Mouse (Mus musculus) stomach, embryonic 14.5 days (tissue): Measurements from ENCODE around the gene Smim22. TPM values are rescaled to one million over a fixed set of nuclear protein-coding genes. Genes with fewer than 3 reads are reported as not detected.

ENCODE experiments used
- ATAC-seq: fragments of 200-750 bp; cut with Nextera tagmentation; 2 replicates; pipeline ENCODE4 v1.8.0; 2017; ENCODE audit warnings: low read depth, moderate TSS enrichment; ENCODE audit not compliant: insufficient number of reproducible peaks, insufficient read depth, low FRiP score
- H3K27ac ChIP-seq: fragments of 300-500 bp; sonication (generic); 2 replicates; pipeline ENCODE4 v1.5.1; 2014; ENCODE audit warnings: mild to moderate bottlenecking, low read length, moderate library complexity, mixed read lengths
- H3K27me3 ChIP-seq: fragments of 300-500 bp; sonication (generic); 2 replicates; pipeline ENCODE4 v1.6.1; 2014; ENCODE audit warnings: low read length, control low read depth, mixed read lengths; ENCODE audit not compliant: control insufficient read depth, insufficient read depth
- H3K36me3 ChIP-seq: fragments of 300-500 bp; sonication (generic); 2 replicates; pipeline ENCODE4 v1.6.1; 2014; ENCODE audit warnings: mild to moderate bottlenecking, control low read depth, low read length, moderate library complexity, mixed read lengths; ENCODE audit not compliant: control insufficient read depth, insufficient read depth
- H3K4me1 ChIP-seq: fragments of 300-500 bp; sonication (generic); 2 replicates; pipeline ENCODE4 v1.6.1; 2014; ENCODE audit warnings: low read length, control low read depth, mixed read lengths; ENCODE audit not compliant: control insufficient read depth, insufficient read depth
- H3K4me2 ChIP-seq: fragments of 300-500 bp; sonication (generic); replicated peaks from 2 replicates; pipeline ENCODE4 v1.6.1; 2014; ENCODE audit warnings: low read depth, low read length, control low read depth
- H3K4me3 ChIP-seq: fragments of 300-500 bp; sonication (generic); 2 replicates; pipeline ENCODE4 v1.5.1; 2014; ENCODE audit warnings: low read depth, low read length, control low read depth
- H3K9ac ChIP-seq: fragments of 300-500 bp; sonication (generic); replicated peaks from 2 replicates; pipeline ENCODE4 v1.6.1; 2014; ENCODE audit warnings: low read depth, mild to moderate bottlenecking, control low read depth, low read length, moderate library complexity, mixed read lengths
- H3K9me3 ChIP-seq: fragments of 300-500 bp; sonication (generic); 2 replicates; pipeline ENCODE4 v1.6.1; 2016; ENCODE audit warnings: low read depth, low read length, control low read depth; ENCODE audit not compliant: control insufficient read depth
- WGBS: fragments of 180-500 bp; shearing (Covaris S2); extraction: QIAGEN DNeasy Blood & Tissue Kit; methylation state at CpG from one replicate; pipeline ENCODE4 v1.1.7; 2014; 5-methylcytosine and 5-hydroxymethylcytosine counted together
- polyA plus RNA-seq: library from polyadenylated mRNA; unstranded; fragments of >200 nt; fragmentation: Nextera tagmentation; extraction: Ambion mirVana; gene quantifications from 2 replicates; pipeline ENCODE4 v1.2.1, GENCODE M21; 2014

Smim22 gene
- polyA plus RNA-seq, 1 experiment from 2014 or later = 38.6 TPM

GRCm38 (mm10) chr16:4969055-4969843, 37.8 kb upstream of the Smim22 start:
- Histone ChIP-seq H3K4me3 (no peak overlapping the region), H3K4me2 (no peak overlapping the region), H3K9me3 (no peaks in the 10 kb centered on the region), H3K27me3 (no peaks in the 10 kb centered on the region), H3K9ac (no peak overlapping the region), H3K36me3 (no peaks in the 10 kb centered on the region), H3K4me1 (0 out of 2 replicates have a peak, but pooled peaks cover 3% of the 10 kb centered on the region), H3K27ac (no peak overlapping the region)
- 88% methylated on average over 5 of the region's 5 CpGs for WGBS
- no peak for ATAC-seq

- Histone ChIP-seq H3K4me1 (no peaks in the 10 kb centered on the region), H3K27me3 (no peaks in the 10 kb centered on the region), H3K4me3 (no peak overlapping the region), H3K27ac (no peak overlapping the region), H3K4me2 (no peak overlapping the region), H3K9me3 (no peaks in the 10 kb centered on the region), H3K9ac (no peak overlapping the region), H3K36me3 (no peaks in the 10 kb centered on the region)
- 80% methylated on average over 4 of the region's 4 CpGs for WGBS
- no peak for ATAC-seq
Observed at GRCm38 (mm10) chr16:4971626-4972025, 35.5 kb upstream of the Smim22 start.

- 81% methylated on average over 5 of the region's 5 CpGs for WGBS
- H3K9ac ChIP-seq = no peak overlapping the region
- H3K27me3 ChIP-seq = no peaks in the 10 kb centered on the region
- no peaks in the 10 kb centered on the region for H3K4me1 ChIP-seq
- no peak overlapping the region for H3K4me2 ChIP-seq
- H3K36me3 ChIP-seq = no peaks in the 10 kb centered on the region
- no peak for ATAC-seq
- H3K9me3 ChIP-seq = no peaks in the 10 kb centered on the region
- no peak overlapping the region for H3K27ac ChIP-seq
- H3K4me3 ChIP-seq = no peak overlapping the region
Observed at GRCm38 (mm10) chr16:4974521-4974920, 32.6 kb upstream of the Smim22 start.

GRCm38 (mm10) chr16:4976180-4976579, 30.9 kb upstream of the Smim22 start:
- 70% methylated on average over 2 of the region's 2 CpGs for WGBS
- no peaks in the 10 kb centered on the region for H3K9me3 ChIP-seq

GRCm38 (mm10) chr16:4978275-4979051, 28.6 kb upstream of the Smim22 start:
- WGBS = 55% methylated on average over 5 of the region's 5 CpGs
- no peak for ATAC-seq

More at GRCm38 (mm10) chr16:4976180-4976579, 30.9 kb upstream of the Smim22 start:
- H3K36me3 ChIP-seq = no peaks in the 10 kb centered on the region
- H3K9ac ChIP-seq = no peak overlapping the region
- no peaks in the 10 kb centered on the region for H3K4me1 ChIP-seq
- no peaks in the 10 kb centered on the region for H3K27me3 ChIP-seq
- no peak overlapping the region for H3K4me2 ChIP-seq
- H3K4me3 ChIP-seq = no peak overlapping the region
- ATAC-seq = no peak
- H3K27ac ChIP-seq = no peak overlapping the region

GRCm38 (mm10) chr16:4979755-4980380, 27.2 kb upstream of the Smim22 start:
- Histone ChIP-seq H3K9ac (no peak overlapping the region), H3K9me3 (no peaks in the 10 kb centered on the region), H3K4me1 (no peaks in the 10 kb centered on the region), H3K4me2 (no peak overlapping the region), H3K27ac (no peak overlapping the region), H3K27me3 (no peaks in the 10 kb centered on the region), H3K4me3 (no peak overlapping the region), H3K36me3 (no peaks in the 10 kb centered on the region)
- WGBS = 75% methylated on average over 4 of the region's 4 CpGs
- 0 out of 2 replicates have a peak, but pooled peaks have one; percentile 63 for ATAC-seq

More at GRCm38 (mm10) chr16:4978275-4979051, 28.6 kb upstream of the Smim22 start:
- H3K27ac ChIP-seq = no peak overlapping the region
- H3K4me1 ChIP-seq = no peaks in the 10 kb centered on the region
- no peak overlapping the region for H3K4me3 ChIP-seq
- H3K9me3 ChIP-seq = no peaks in the 10 kb centered on the region
- no peak overlapping the region for H3K4me2 ChIP-seq
- H3K27me3 ChIP-seq = no peaks in the 10 kb centered on the region
- no peak overlapping the region for H3K9ac ChIP-seq
- no peaks in the 10 kb centered on the region for H3K36me3 ChIP-seq

GRCm38 (mm10) chr16:4984717-4985116, 22.4 kb upstream of the Smim22 start:
- Histone ChIP-seq H3K9me3 (no peaks in the 10 kb centered on the region), H3K9ac (no peak overlapping the region), H3K4me1 (no peaks in the 10 kb centered on the region), H3K4me2 (no peak overlapping the region), H3K27ac (no peak overlapping the region), H3K4me3 (no peak overlapping the region), H3K36me3 (no peaks in the 10 kb centered on the region), H3K27me3 (no peaks in the 10 kb centered on the region)
- 88% methylated on average over 12 of the region's 12 CpGs for WGBS
- no peak for ATAC-seq

GRCm38 (mm10) chr16:4993276-4993675, 13.8 kb upstream of the Smim22 start:
- WGBS = 84% methylated on average over 4 of the region's 4 CpGs
- no peaks in the 10 kb centered on the region for H3K27me3 ChIP-seq
- H3K36me3 ChIP-seq = no peaks in the 10 kb centered on the region
- no peak overlapping the region for H3K4me3 ChIP-seq
- H3K4me1 ChIP-seq = no peaks in the 10 kb centered on the region
- no peak overlapping the region for H3K4me2 ChIP-seq
- H3K27ac ChIP-seq = no peak overlapping the region
- no peaks in the 10 kb centered on the region for H3K9me3 ChIP-seq
- no peak for ATAC-seq
- H3K9ac ChIP-seq = no peak overlapping the region
